Mouse (Mus musculus) embryonic facial prominence, embryonic 15.5 days (tissue): Measurements from ENCODE around the gene Foxj3. TPM values are rescaled to one million over a fixed set of nuclear protein-coding genes. Genes with fewer than 3 reads are reported as not detected.

Experiments
- ATAC-seq: fragments of 200-750 bp; cut with Nextera tagmentation; 2 replicates; pipeline ENCODE4 v1.8.0; 2017; ENCODE audit warnings: low read depth, moderate TSS enrichment; ENCODE audit not compliant: insufficient number of reproducible peaks, low FRiP score, low TSS enrichment
- H3K27ac ChIP-seq: fragments of 300-500 bp; sonication (generic); replicated peaks from 2 replicates; pipeline ENCODE4 v1.5.1; 2015; ENCODE audit warnings: mild to moderate bottlenecking, inconsistent platforms
- H3K27me3 ChIP-seq: fragments of 300-500 bp; sonication (generic); 2 replicates; pipeline ENCODE4 v1.6.1; 2015; ENCODE audit warnings: inconsistent platforms
- H3K36me3 ChIP-seq: fragments of 300-500 bp; sonication (generic); 2 replicates; pipeline ENCODE4 v1.6.1; 2015; ENCODE audit warnings: mild to moderate bottlenecking, inconsistent platforms
- H3K4me1 ChIP-seq: fragments of 300-500 bp; sonication (generic); 2 replicates; pipeline ENCODE4 v1.6.1; 2015; ENCODE audit warnings: inconsistent platforms
- H3K4me2 ChIP-seq: fragments of 300-500 bp; sonication (generic); replicated peaks from 2 replicates; pipeline ENCODE4 v1.6.1; 2015; ENCODE audit warnings: mild to moderate bottlenecking, inconsistent platforms
- H3K4me3 ChIP-seq: fragments of 300-500 bp; sonication (generic); replicated peaks from 2 replicates; pipeline ENCODE4 v1.5.1; 2015; ENCODE audit warnings: mild to moderate bottlenecking, inconsistent platforms
- H3K9ac ChIP-seq: fragments of 300-500 bp; sonication (generic); 2 replicates; pipeline ENCODE4 v1.6.1; 2015; ENCODE audit warnings: inconsistent platforms
- H3K9me3 ChIP-seq: fragments of 300-500 bp; sonication (generic); replicated peaks from 2 replicates; pipeline ENCODE4 v1.6.1; 2016; ENCODE audit warnings: inconsistent platforms
- WGBS: fragments of 180-500 bp; shearing (Covaris S2); methylation state at CpG from one replicate; pipeline ENCODE4 v1.1.7; 2015; 5-methylcytosine and 5-hydroxymethylcytosine counted together
- polyA plus RNA-seq: library from polyadenylated mRNA; unstranded; fragments of >200 nt; fragmentation: Nextera tagmentation; extraction: Ambion mirVana; gene quantifications from 2 replicates; pipeline ENCODE4 v1.2.1, GENCODE M21; 2015

Foxj3 gene
- polyA plus RNA-seq, 1 experiment from 2014 or later: 26.1 TPM

- ATAC-seq: no peak
- Histone ChIP-seq H3K9ac (no peak within 1 kb of the TSS), H3K9me3 (no peaks in the 10 kb centered on the region), H3K36me3 (no peaks in the 10 kb centered on the region), H3K27ac (no peak within 1 kb of the TSS), H3K4me3 (no peak within 1 kb of the TSS), H3K27me3 (no peaks in the 10 kb centered on the region), H3K4me1 (peaks cover 5% of the 10 kb centered on the region; the same call in 1 of the 2 replicates), H3K4me2 (no peak within 1 kb of the TSS)
- WGBS: 73% methylated on average over 4 of the region's 4 CpGs
These were observed 100.5 kb downstream of the Foxj3 start, which contains the start of gene Guca2a for GRCm38 (mm10) chr4:119637176-119637845. Guca2a (plus strand) TSS chr4:119637704.

GRCm38 (mm10) chr4:119637946-119638345 lies 101.1 kb downstream of the Foxj3 start:
- Histone ChIP-seq H3K4me2 (no peak overlapping the region), H3K9me3 (0 out of 2 replicates have a peak, but pooled peaks cover 5% of the 10 kb centered on the region), H3K4me1 (peaks cover 5% of the 10 kb centered on the region; the same call in 1 of the 2 replicates), H3K4me3 (no peak overlapping the region), H3K36me3 (no peaks in the 10 kb centered on the region), H3K27me3 (no peaks in the 10 kb centered on the region), H3K27ac (no peak overlapping the region), H3K9ac (no peak overlapping the region)
- 80% methylated on average over 6 of the region's 6 CpGs for WGBS
- ATAC-seq: no peak

GRCm38 (mm10) chr4:119638656-119639055 lies 101.9 kb downstream of the Foxj3 start:
- ATAC-seq: no peak
- 60% methylated on average over 11 of the region's 11 CpGs for WGBS
- Histone ChIP-seq H3K9me3 (0 out of 2 replicates have a peak, but pooled peaks cover 5% of the 10 kb centered on the region), H3K9ac (no peak overlapping the region), H3K27me3 (no peaks in the 10 kb centered on the region), H3K4me2 (no peak overlapping the region), H3K36me3 (no peaks in the 10 kb centered on the region), H3K4me1 (no peaks in the 10 kb centered on the region), H3K4me3 (no peak overlapping the region), H3K27ac (no peak overlapping the region)

GRCm38 (mm10) chr4:119642666-119643065 lies 105.9 kb downstream of the Foxj3 start:
- H3K36me3 ChIP-seq: no peaks in the 10 kb centered on the region
- no peak overlapping the region for H3K9ac ChIP-seq
- no peaks in the 10 kb centered on the region for H3K27me3 ChIP-seq
- no peak overlapping the region for H3K4me2 ChIP-seq
- H3K27ac ChIP-seq: no peak overlapping the region
- H3K4me3 ChIP-seq: no peak overlapping the region
- ATAC-seq: no peak
- H3K4me1 ChIP-seq: no peaks in the 10 kb centered on the region
- 0 out of 2 replicates have a peak, but pooled peaks cover 5% of the 10 kb centered on the region for H3K9me3 ChIP-seq
- WGBS: 81% methylated on average over 4 of the region's 4 CpGs

GRCm38 (mm10) chr4:119657011-119657410 lies 120.2 kb downstream of the Foxj3 start:
- no peak for ATAC-seq
- WGBS: 75% methylated on average over 1 of the region's 1 CpGs
- Histone ChIP-seq H3K4me1 (no peaks in the 10 kb centered on the region), H3K27ac (no peak overlapping the region), H3K36me3 (no peaks in the 10 kb centered on the region), H3K9me3 (no peaks in the 10 kb centered on the region), H3K27me3 (no peaks in the 10 kb centered on the region), H3K9ac (no peak overlapping the region), H3K4me2 (no peak overlapping the region), H3K4me3 (no peak overlapping the region)

GRCm38 (mm10) chr4:119658246-119658645 lies 121.4 kb downstream of the Foxj3 start:
- Histone ChIP-seq H3K27me3 (no peaks in the 10 kb centered on the region), H3K9me3 (no peaks in the 10 kb centered on the region), H3K27ac (no peak overlapping the region), H3K9ac (no peak overlapping the region), H3K4me1 (no peaks in the 10 kb centered on the region), H3K4me3 (no peak overlapping the region), H3K36me3 (no peaks in the 10 kb centered on the region), H3K4me2 (no peak overlapping the region)
- 35% methylated on average over 2 of the region's 2 CpGs for WGBS
- ATAC-seq: no peak

- no peaks in the 10 kb centered on the region for H3K4me1 ChIP-seq
- WGBS: 80% methylated on average over 4 of the region's 4 CpGs
- H3K4me2 ChIP-seq: no peak within 1 kb of the TSS
- no peak within 1 kb of the TSS for H3K9ac ChIP-seq
- no peaks in the 10 kb centered on the region for H3K36me3 ChIP-seq
- ATAC-seq: no peak
- no peaks in the 10 kb centered on the region for H3K27me3 ChIP-seq
- H3K27ac ChIP-seq: no peak within 1 kb of the TSS
- H3K4me3 ChIP-seq: no peak within 1 kb of the TSS
- no peaks in the 10 kb centered on the region for H3K9me3 ChIP-seq
These were observed 121.9 kb downstream of the Foxj3 start, which contains the start of gene Guca2b for GRCm38 (mm10) chr4:119658731-119659130. Guca2b (minus strand) TSS chr4:119658954.

GRCm38 (mm10) chr4:119660007-119660406 lies 123.2 kb downstream of the Foxj3 start:
- Histone ChIP-seq H3K27me3 (no peaks in the 10 kb centered on the region), H3K4me3 (no peak overlapping the region), H3K4me2 (no peak overlapping the region), H3K36me3 (no peaks in the 10 kb centered on the region), H3K4me1 (no peaks in the 10 kb centered on the region), H3K9ac (no peak overlapping the region), H3K27ac (no peak overlapping the region), H3K9me3 (no peaks in the 10 kb centered on the region)
- WGBS: 77% methylated on average over 8 of the region's 8 CpGs
- ATAC-seq: no peak

- no peak for ATAC-seq
- Histone ChIP-seq H3K27ac (no peak overlapping the region), H3K4me2 (no peak overlapping the region), H3K27me3 (no peaks in the 10 kb centered on the region), H3K36me3 (no peaks in the 10 kb centered on the region), H3K9ac (no peak overlapping the region), H3K4me3 (no peak overlapping the region), H3K4me1 (no peaks in the 10 kb centered on the region), H3K9me3 (no peaks in the 10 kb centered on the region)
- 61% methylated on average over 4 of the region's 4 CpGs for WGBS
These were observed 125.3 kb downstream of the Foxj3 start for GRCm38 (mm10) chr4:119662151-119662550.

GRCm38 (mm10) chr4:119662976-119663375 lies 126.2 kb downstream of the Foxj3 start:
- no peaks in the 10 kb centered on the region for H3K27me3 ChIP-seq
- H3K36me3 ChIP-seq: no peaks in the 10 kb centered on the region
- H3K4me2 ChIP-seq: no peak overlapping the region
- no peak overlapping the region for H3K9ac ChIP-seq
- no peaks in the 10 kb centered on the region for H3K4me1 ChIP-seq
- no peak for ATAC-seq
- H3K9me3 ChIP-seq: no peaks in the 10 kb centered on the region
- no peak overlapping the region for H3K27ac ChIP-seq
- WGBS: 78% methylated on average over 7 of the region's 7 CpGs
- H3K4me3 ChIP-seq: no peak overlapping the region

- no peak for ATAC-seq
- Histone ChIP-seq H3K9ac (no peak overlapping the region), H3K4me3 (no peak overlapping the region), H3K27ac (no peak overlapping the region), H3K4me2 (no peak overlapping the region), H3K4me1 (no peaks in the 10 kb centered on the region), H3K36me3 (no peaks in the 10 kb centered on the region), H3K9me3 (no peaks in the 10 kb centered on the region), H3K27me3 (no peaks in the 10 kb centered on the region)
- 90% methylated on average over 14 of the region's 14 CpGs for WGBS
These were observed 126.7 kb downstream of the Foxj3 start for GRCm38 (mm10) chr4:119663409-119664095.
